Mouse (Mus musculus): ENCODE data around the gene Ndrg3.

DNA sequence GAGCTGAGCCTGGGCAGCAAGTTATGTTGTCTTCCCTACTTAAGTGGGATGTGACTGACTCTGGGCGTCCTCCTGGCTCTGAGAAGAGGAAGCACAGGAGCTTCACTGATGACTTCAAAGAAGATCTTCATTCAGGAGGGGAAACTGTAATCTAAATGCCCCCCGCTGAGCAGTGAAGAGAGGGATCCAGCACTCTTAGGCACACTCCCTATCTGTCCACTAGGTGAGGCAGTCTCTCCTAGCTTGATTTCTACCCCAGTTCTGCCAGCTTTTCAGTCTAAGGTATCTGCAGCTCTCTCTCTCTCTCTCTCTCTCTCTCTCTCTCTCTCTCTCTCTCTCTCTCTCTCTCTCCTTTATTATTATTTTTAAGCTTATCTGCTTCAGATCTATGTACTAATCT is 88.5 kb downstream of the Ndrg3 start:
- TF ChIP-seq POLR2A (IDR thresholded peaks at IDR 0.05; ENCODE audit: low read depth, low read length) = no peak
- no peak for TF ChIP-seq CTCF (IDR thresholded peaks at IDR 0.05; ENCODE audit: extremely low read depth, insufficient read depth, insufficient read length, insufficient replicate concordance)
